ENCODE assay signal across 16 mouse cellular contexts in genomic region chr5:118801592-118801991, GRCm38 (mm10).
"Had no signal": no experiment of that assay in that cellular context is flagged by ENCODE, and none has a peak within 500 bp of the region (broad histone marks: within the 10 kb centered on the region; RNA-seq: fewer than 3 reads in every experiment).

No protein-coding gene starts in this region.

- H3K9me3 ChIP-seq: liver, embryonic 15.5 days; midbrain, embryonic 13.5 days; midbrain, embryonic 15.5 days; neural tube, embryonic 12.5 days; stomach, embryonic 15.5 days had no signal

- H3K27ac ChIP-seq: liver, embryonic 15.5 days; macrophage; midbrain, embryonic 13.5 days; midbrain, embryonic 15.5 days; neural tube, embryonic 12.5 days; stomach, embryonic 15.5 days; stomach, postnatal 0 days had no signal

- H3K9ac ChIP-seq: liver, embryonic 15.5 days; lung, embryonic 14.5 days; midbrain, embryonic 13.5 days; midbrain, embryonic 15.5 days; neural tube, embryonic 12.5 days; stomach, embryonic 15.5 days had no signal

- ATAC-seq: midbrain, embryonic 13.5 days; midbrain, embryonic 15.5 days had no signal

- DNase-seq: lung, adult 18-20 months; lung, embryonic 14.5 days; lung, postnatal 10 days; right cerebral cortex, postnatal 14 days; thymus, adult 2 months; thymus, postnatal 25 days; thymus, postnatal 4 days had no signal

- H3K4me2 ChIP-seq: liver, embryonic 15.5 days; lung, embryonic 14.5 days; midbrain, embryonic 11.5 days; midbrain, embryonic 13.5 days; midbrain, embryonic 15.5 days; neural tube, embryonic 12.5 days; stomach, embryonic 15.5 days had no signal

- H3K27me3 ChIP-seq: liver, embryonic 15.5 days; midbrain, embryonic 15.5 days; neural tube, embryonic 12.5 days; stomach, embryonic 15.5 days had no signal

- H3K4me3 ChIP-seq: liver, embryonic 15.5 days; megakaryocyte, embryonic 14.5 days; midbrain, embryonic 13.5 days; midbrain, embryonic 15.5 days; neural tube, embryonic 12.5 days; stomach, embryonic 15.5 days had no signal

- H3K36me3 ChIP-seq: liver, embryonic 15.5 days; midbrain, embryonic 13.5 days; midbrain, embryonic 15.5 days; neural tube, embryonic 12.5 days; stomach, embryonic 15.5 days had no signal

- H3K4me1 ChIP-seq: liver, embryonic 15.5 days; megakaryocyte, embryonic 14.5 days; stomach, embryonic 15.5 days had no signal
